Mouse (Mus musculus) ES-Bruce4 (cell line): ENCODE data around the gene N4bp1.

Experiments used
- CTCF ChIP-seq: IDR thresholded peaks from one replicate; pipeline ENCODE4 v1.8.1; 2011; ENCODE audit warnings: low read depth, low read length
- EP300 ChIP-seq: IDR thresholded peaks from 2 replicates; pipeline ENCODE4 v1.6.1; 2011; ENCODE audit warnings: low read depth, low read length; ENCODE audit not compliant: insufficient read depth
- POLR2A ChIP-seq: IDR thresholded peaks from one replicate; pipeline ENCODE4 v1.8.1; 2011; ENCODE audit warnings: low read length; ENCODE audit not compliant: insufficient read depth

- TF ChIP-seq POLR2A (no peak), CTCF (no peak), EP300 (no peak)
Measured at GRCm38 (mm10) chr8:86894194-86894761, 9.2 kb upstream of the N4bp1 start.
